Mouse (Mus musculus): ENCODE results near the gene Zbtb39. TPM values are rescaled to one million over a fixed set of nuclear protein-coding genes. Genes with fewer than 3 reads are reported as not detected.

The Zbtb39 gene
- 0.28 TPM for polyA plus RNA-seq (2017; shearing (Covaris generic))

DNA sequence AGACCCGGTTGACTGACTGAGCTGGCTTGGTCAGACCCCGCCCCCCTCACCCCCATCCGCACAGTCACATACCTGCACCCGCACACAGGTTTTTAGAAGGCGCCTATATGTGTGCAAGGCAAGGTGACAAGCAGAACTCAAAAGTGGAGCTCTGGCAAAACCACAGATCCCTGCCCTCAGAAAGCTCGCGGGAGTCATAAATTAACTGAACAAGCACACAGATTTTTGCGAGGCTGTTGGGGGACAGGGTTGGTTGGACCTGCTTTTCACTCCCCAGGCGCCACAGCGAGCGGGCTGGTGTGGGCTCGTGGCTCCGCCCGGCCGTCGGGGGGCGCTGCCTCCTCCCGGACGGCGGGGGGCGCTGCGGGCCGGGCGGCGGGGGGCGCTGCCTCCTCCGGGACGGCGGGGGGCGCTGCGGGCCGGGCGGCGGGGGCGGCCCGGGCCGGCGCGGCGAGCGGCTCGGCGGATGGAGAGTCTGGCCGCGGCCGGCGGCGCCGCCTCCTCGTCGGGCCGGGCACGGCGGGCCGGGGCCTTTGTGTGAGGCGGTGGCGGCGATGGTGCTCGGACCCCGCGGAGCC, at the start of gene Zbtb39:
Zbtb39 (plus strand) TSS at position 456 of the 578 bp plus-strand sequence.

DNA sequence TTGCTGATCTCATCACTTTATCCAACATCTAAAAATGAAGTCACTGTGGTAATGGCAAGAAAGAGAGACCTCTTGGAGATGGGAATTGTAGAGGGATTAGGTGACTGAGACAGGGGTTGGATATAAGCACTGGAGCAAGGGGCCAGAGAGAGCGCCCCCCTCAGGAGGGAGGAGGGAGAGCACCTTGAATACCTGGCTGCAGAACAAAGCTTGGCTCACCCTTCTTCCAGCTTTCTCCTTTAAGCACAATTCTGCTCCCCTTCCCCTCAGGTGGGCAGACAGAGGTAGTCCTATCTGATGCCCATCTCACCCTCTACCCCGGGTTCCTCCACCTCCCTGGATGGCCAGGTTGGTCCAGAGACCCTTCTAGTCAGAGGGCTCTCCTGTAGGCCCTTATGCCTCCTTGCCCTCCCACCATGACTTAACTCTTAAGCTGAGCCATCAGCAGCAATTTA, 34.5 kb upstream of the Zbtb39 start, which contains the start of gene Myo1a:
Myo1a (plus strand) TSS at position 405 of the 455 bp plus-strand sequence.

DNA sequence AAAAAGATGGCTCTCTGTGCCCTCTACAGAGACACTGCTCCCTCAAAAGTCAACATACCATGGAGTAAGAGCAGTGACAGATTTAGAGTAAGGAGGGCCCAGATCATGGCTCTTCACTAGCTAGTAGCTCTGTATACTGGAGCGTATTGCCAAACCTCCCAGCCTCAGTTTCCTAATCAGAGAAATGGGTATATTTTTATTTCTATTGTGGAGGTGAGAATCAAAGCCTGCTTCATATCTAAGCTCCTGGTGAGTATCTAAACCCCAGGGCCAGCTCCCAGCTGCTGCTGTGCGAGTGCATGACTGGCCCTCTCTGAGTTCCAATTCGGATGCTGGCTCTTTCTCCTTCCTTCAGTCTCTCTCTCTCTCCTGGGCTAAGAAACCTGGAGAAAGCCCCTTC, 15.2 kb upstream of the Zbtb39 start, which contains the start of gene Tac2:
Tac2 (plus strand) TSS at position 301 of the 400 bp plus-strand sequence.

DNA sequence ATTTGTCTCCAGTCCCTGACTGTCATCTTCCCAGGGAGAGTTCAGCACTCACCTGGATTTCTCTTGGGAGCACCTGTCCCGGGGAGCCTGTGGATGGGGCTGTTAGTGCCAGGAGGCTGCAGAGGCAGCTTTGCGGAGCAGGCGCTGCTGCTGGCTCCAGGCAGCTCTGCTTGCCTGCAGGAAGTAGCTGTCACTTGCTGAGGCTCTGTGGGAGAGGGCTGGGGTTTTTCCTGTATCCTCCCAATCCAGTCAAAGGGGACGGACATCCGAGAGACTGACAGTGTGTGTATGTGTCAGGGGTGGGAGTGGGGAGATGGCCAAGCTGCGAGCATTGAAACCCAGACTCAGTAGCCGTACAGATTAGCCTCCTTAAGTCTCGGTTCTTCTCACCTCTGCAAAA, 12.2 kb downstream of the Zbtb39 start, which contains the start of gene Gpr182:
Gpr182 (minus strand) TSS at position 185 of the 400 bp plus-strand sequence.

DNA sequence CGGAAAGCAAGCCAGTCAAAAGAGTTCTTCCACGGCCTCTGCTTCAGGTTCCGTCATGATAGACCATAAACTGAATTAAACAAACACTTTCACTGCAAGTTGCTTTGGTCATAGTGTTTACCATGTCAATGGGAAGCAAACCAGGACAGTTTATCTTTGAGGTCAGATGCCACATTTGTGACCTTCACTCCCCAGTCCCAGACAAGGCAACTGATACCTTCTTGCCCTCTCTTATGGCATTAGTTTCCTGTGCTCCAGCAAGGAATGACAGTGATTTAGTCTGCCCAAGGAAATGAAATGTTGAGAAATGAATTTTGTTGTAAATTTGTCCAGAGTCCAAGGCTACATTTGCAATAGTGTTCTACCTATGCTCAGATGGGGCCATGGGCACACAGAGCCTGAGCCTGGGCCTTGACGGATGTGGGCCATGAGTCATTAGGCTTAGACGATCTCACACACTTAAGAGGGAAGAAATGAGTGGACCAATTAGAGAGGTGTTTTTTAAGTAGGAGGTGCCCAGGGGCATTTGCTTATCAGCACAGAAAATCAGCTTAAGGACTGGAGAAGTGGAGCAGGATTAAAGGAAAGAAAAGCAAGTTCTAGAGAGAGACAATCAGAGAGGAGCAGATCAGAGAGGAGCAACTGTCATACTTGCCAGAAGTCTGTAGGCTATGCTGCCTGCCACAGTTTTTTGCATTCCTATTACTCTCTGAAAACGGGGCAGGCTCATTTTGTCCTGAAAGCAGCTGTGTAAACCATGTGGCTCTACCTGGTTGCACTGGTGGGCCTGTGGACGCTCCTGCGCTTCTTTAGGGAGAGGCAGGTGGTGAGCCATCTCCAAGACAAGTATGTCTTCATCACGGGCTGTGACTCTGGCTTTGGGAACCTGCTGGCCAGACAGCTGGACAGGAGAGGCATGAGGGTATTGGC, 20.1 kb downstream of the Zbtb39 start, which contains the start of the genes Rdh1 and Rdh16f1:
Rdh1 (plus strand) TSS at position 541 of the 930 bp plus-strand sequence.
Rdh16f1 (plus strand) TSS at position 607 of the 930 bp plus-strand sequence.

DNA sequence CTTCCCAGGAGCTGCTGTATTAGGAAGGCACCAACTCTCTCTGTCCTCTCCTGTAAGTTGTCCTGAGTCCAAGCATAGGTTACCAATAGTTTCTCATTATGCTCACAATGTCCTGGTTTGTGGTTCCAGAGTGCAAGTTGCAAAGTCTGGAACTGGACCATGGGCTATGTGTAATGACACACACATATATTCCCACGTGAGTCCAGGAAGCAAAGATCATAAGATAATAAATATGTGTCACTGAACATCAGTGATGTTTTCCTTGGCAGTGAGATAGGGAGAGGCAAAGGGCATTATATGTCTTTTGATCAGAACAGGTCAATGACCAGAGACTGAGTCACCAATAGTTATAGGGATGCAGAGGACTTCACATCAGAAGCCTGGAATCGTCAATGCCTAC, 36.7 kb downstream of the Zbtb39 start, which contains the start of gene Rdh9:
Rdh9 (plus strand) TSS at position 376 of the 400 bp plus-strand sequence.

Other genes with a start within 250 kb of the Zbtb39 start
- gene Stac3, start 237.9 kb upstream of the Zbtb39 start, polyA plus RNA-seq (2017; shearing (Covaris generic)): 0.49 TPM
- gene Ndufa4l2, start 224.6 kb upstream of the Zbtb39 start, polyA plus RNA-seq (2017; shearing (Covaris generic)): not detected
- 95.5 TPM for gene Shmt2, start 217.1 kb upstream of the Zbtb39 start, polyA plus RNA-seq (2017; shearing (Covaris generic))
- gene Nxph4, start 205.0 kb upstream of the Zbtb39 start, polyA plus RNA-seq (2017; shearing (Covaris generic)): not detected
- gene Lrp1, start 118.4 kb upstream of the Zbtb39 start, polyA plus RNA-seq (2017; shearing (Covaris generic)): 1.4 TPM
- gene Stat6, start 96.6 kb upstream of the Zbtb39 start, polyA plus RNA-seq (2017; shearing (Covaris generic)): 291 TPM
- gene Nemp1, start 72.6 kb upstream of the Zbtb39 start, polyA plus RNA-seq (2017; shearing (Covaris generic)): 13.9 TPM
- 73.1 TPM for gene Nab2, start 71.0 kb upstream of the Zbtb39 start, polyA plus RNA-seq (2017; shearing (Covaris generic))
- gene Myo1a, start 34.4 kb upstream of the Zbtb39 start, polyA plus RNA-seq (2017; shearing (Covaris generic)): 0.11 TPM
- gene Tac2, start 15.1 kb upstream of the Zbtb39 start, polyA plus RNA-seq (2017; shearing (Covaris generic)): not detected
- gene Gpr182, start 12.2 kb downstream of the Zbtb39 start, polyA plus RNA-seq (2017; shearing (Covaris generic)): 0.09 TPM
- gene Rdh1, start 20.2 kb downstream of the Zbtb39 start, polyA plus RNA-seq (2017; shearing (Covaris generic)): 0.17 TPM
- 0.13 TPM for gene Rdh16f1, start 20.2 kb downstream of the Zbtb39 start, polyA plus RNA-seq (2017; shearing (Covaris generic))
- gene Rdh9, start 36.8 kb downstream of the Zbtb39 start, polyA plus RNA-seq (2017; shearing (Covaris generic)): not detected
- gene Rdh16, start 61.6 kb downstream of the Zbtb39 start, polyA plus RNA-seq (2017; shearing (Covaris generic)): not detected
- not detected for gene Rdh19, start 110.4 kb downstream of the Zbtb39 start, polyA plus RNA-seq (2017; shearing (Covaris generic))
- gene Rdh16f2, start 126.9 kb downstream of the Zbtb39 start, polyA plus RNA-seq (2017; shearing (Covaris generic)): not detected
- not detected for gene Rdh7, start 149.3 kb downstream of the Zbtb39 start, polyA plus RNA-seq (2017; shearing (Covaris generic))
- not detected for gene Sdr9c7, start 159.0 kb downstream of the Zbtb39 start, polyA plus RNA-seq (2017; shearing (Covaris generic))